Mouse (Mus musculus): ENCODE results near the gene Ndufv1.
A peak's percentile ranks its signal among the peaks of the same experiment; 100 is the strongest.
"Not testable (repeated sequence)": the region's sequence is repeated elsewhere in the genome, so short reads cannot be mapped to it uniquely, and the experiment has no call there.

The Ndufv1 gene

DNA sequence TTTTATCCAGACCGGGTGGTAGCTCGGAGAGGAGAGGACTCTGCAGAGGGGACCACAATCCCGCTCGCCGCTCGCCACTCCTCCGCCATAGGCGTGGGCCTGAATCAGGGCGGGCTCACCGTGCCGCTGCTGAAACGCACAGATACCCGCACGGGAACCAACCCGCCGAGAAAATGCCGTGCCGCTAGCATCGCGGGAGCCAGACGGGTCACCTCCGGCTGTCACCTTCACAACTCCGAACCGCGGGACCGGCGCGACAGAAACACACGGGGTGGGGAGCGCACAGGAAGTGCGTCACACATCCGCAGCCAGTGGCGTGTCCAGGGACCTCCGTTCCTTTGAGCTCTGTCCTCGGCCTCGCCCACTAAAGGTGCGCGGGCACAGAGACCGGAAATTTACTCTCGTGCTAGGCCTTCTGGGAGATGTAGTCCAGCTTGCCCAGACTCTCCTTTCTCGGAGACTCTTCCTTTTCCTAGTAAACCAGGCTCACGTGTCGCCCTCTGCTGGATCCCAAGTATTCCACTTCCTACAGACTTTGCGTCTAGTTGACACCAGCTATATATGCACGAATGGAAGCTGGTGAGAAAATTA lies at the start of gene Ndufv1:
Gene Ndufv1, minus strand, starts transcription at position 375 of the 591 bp plus-strand sequence.
- peak; percentile 95 for DNase-seq (ENCODE audit: extremely low spot score)

DNA sequence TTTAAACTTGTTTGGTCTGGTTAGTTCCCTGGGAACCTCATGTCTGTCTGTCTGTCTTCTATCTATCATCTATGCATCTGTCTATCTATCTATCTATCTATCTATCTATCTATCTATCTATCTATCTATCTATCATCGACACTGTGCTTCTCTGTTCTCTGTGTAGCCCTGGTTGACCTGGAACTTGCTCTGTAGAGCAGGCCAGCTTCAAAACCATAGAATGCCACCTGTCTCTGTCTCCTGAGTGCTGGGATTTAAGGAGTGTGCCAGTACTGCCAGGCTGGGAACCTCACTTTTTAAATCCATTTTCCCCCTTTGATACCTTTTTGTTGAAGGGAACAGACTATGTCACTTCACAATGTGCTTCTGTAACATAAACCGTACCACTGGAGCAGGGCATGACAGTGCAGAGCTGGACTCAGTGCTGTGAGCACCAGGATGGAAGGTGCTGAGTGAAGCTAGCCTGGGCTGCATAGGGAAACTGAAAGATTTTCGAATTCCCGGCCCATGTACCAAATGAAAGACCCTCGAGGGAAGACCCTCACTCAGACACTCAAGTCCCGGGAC lies 48.4 kb upstream of the Ndufv1 start:
- no peak for DNase-seq (ENCODE audit: extremely low spot score)

DNA sequence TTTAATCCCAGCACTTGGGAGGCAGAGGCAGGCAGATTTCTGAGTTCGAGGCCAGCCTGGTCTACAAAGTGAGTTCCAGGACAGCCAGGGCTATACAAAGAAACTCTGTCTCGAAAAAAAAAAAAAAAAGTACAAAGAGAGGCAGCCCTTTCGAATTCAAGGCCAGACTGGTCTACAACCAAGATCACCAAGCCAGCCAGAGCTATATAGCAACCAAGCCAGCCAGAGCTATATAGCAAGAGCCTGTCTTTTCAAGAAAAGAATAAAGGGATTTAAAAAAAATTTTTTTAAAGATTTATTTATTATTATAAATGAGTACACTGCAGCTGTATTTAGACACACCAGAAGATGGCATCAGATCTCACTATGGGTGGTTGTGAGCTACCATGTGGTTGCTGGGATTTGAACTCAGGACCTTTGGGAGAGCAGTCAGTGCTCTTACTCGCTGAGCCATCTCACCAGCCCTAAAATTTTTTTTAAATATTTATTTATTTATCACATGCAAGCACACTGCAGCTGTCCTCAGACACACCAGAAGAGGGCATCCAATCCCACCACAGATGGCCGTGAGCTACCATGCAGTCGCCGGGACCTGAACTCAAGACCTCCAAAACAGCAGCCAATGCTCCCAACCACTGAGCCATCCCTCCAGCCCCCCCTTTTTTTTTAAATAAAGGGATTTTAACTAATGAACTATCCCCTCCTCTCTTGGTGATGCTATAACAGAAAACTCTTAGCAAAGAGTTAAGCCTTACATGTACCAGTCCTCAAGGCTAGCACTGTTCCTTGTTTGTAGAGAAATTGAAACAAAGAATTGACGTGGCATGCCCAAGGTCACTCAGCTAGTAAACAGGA lies 47.7 kb upstream of the Ndufv1 start:
- DNase-seq (ENCODE audit: extremely low spot score) = not testable (repeated sequence)

DNA sequence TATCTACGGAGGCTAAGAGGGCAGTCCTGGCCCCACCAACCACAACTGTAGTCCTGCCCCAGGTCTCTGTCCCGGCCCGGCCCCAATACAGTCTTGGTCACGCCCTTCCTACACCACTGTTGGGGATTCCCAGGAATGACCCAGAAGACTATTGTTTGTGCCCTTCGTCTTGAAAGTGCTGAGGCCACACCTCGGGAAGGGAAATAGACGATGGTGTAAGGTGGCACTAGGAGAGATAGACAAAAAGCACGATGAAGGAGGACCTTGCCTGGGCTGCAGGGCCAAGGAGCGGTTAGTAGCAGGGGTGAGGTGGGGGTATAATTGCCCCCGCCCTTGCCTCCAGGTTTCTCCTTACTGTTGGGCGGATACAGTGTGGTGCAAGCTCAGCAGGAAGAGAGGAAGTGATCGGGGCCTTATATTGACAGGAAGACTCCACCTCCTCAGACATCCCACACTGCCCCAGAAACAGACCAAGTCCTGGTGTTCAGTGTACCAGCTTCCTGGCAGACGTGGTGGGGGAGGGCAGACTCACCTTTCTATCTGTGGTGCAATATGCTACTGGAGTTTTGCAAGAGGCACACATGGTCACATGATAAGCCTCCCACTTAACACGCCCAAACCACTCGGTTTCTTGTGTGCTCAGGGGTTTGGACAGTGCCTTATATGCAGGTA lies 46.6 kb upstream of the Ndufv1 start, which contains the start of gene Gstp3:
Gene Gstp3, minus strand, starts transcription at position 501 of the 672 bp plus-strand sequence.
- DNase-seq (ENCODE audit: extremely low spot score) = no peak

DNA sequence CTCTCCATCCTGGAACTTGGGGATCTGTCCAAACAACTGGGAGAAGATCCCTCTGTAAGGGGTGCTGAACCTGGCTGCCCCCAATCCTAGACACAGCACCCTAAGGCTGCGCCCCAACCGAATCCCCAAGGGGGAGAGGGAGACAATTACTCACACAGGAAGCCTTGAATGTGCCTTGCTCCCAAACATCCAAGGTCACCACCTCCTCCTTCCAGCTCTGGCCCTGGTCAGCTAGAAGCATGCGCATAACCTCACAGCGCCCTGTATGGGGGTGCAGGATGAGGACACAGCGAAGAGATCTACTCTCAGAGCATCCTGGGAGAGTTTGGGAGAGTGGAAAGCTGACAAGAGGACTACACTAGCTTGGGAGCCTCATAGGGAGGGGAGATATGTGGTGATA lies 46.0 kb upstream of the Ndufv1 start:
- no peak for DNase-seq (ENCODE audit: extremely low spot score)

DNA sequence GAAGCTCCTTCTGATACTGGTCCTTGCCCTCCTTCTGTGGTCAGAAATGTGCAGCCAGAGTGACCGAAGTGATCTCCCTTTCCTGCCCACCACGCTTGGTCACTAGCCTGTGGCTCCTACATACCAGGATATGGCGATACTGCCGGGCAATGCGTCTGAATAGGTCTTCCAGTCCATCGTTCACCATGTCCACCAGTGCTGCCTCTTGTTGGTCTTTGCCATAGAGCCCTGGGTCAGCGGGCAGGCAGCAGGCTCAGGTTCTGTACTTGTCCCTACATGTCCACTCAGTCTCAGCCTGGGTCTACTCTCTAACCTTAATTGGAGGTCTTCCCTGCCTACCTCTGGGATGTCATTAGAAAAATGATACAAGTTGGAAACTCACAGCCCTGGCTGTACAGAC lies 45.4 kb upstream of the Ndufv1 start:
- DNase-seq (ENCODE audit: extremely low spot score) = no peak

DNA sequence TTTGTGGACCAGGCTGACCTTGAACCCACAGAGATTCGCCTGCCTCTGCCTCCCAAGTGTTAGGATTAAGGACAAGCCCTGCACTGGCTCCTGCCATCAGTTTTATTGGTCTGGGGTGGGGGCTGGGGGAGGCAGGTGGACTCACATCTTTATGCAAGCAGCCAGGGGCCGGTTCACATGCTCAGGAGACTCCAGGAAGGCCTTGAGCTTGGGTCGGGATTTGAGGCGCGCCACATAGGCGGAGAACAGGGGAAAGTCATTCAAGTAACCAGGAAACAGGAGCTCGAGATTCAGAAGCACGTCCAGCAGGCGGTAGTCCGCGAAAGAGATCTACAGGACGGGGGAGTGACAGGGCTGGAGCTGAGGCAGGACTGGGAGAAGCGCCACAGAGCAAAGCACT lies 44.8 kb upstream of the Ndufv1 start:
- no peak for DNase-seq (ENCODE audit: extremely low spot score)

DNA sequence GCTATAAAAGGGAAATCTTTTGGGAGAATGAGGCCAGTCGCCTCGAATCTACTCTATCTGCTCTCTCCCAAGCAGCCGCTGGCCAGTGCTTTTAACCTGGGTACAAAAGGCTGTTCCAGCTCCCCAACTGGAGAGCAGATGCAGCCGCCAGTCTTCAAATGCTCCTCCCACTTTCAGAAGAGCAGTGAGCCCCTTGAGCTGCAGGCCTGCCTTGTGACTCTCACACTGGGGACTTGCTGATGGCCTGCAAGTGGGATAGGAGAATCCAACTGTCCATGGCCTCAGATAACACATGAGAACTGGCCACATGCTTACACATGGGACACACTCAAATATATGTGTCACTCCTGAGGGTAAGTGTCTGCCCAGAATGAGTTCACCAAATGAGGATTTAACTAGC lies 44.1 kb upstream of the Ndufv1 start:
- no peak for DNase-seq (ENCODE audit: extremely low spot score)

DNA sequence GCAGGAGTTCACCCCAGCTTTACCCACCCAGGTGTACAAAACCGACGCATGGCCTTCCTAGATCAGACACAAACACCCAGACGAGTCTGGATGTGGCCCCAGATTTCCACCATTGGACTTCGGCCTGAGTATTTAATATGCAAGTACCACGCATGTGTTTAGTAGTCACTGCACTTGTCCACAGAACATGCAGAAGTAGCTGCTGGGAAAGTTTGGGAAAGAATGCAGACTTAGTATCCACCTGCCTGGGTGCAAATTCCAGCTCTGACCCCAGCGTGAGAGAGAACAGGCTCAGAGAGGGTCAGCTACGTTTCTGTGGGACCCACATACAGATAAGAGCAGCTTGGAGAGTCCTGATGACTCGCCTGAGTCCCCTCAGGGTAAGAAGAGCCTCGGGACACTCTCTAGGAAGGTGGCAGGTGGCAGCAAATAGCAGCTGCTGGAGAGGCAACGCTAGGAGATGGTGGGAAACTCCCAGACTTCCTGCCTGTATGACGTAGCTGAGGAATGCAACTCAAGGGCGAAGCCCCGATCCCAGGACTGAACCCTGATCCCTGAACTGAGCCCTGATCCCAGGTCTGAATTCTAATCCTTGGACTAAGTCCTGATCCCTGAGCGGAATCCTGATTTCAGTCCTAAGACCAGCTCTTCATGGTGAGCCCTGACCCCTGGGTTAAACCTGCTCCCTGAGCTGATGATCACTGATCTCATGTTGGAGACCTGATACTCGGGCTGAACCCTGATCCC lies 43.5 kb upstream of the Ndufv1 start:
- DNase-seq (ENCODE audit: extremely low spot score) = no peak

DNA sequence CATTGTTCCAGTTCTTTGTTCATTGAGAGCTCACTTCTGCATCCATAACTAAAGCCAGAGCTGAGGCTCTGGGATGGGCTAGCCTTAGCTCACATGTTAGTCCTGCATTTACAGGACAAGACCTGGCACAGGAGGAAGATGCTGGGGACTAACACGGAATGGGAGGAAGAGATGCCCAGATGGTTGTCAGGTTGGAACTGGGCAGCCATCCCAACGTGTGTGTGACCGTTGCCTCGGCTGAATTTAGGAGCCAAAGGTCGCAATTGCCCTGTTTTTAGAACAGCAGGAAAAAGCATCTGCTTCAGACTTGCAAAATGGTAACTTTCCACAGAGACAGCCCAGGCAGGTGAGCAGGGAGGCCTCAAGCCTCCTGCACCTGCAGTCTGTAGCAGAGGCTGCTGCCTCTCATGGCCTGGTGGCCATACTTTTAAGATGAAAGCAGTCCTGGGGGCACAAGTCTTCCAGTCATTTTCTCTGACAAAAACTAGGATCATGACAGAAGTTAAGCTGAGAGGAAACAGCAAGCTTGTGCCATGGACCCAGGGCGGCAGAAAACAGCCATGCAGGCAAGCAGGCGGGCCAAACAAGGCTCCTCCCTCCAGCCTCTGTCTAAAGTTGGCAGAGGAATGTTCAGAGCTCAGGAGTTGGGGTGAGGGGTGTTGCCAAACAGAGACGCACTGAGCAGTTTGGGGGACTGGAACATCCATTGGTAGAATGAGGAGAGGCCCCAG lies 42.8 kb upstream of the Ndufv1 start:
- no peak for DNase-seq (ENCODE audit: extremely low spot score)

DNA sequence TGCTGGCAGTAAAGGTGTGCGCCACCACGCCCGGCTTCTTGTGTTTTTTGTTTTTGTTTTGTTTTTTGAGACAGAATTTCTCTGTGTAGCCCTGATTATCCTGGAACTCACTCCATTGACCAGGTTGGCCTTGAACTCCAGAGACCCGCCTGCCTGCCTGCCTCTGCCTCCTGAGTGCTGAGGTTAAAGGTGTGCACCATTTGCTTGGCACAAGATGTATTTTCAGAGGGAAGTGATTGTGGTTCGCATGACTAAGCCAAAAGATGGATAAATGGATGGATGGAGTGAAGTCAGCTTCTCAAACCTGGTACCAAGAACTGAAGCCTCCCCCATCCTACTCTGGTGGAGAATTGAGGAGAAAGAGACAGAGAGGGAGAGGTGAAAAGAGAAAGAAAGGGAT lies 42.0 kb upstream of the Ndufv1 start:
- DNase-seq (ENCODE audit: extremely low spot score) = no peak

DNA sequence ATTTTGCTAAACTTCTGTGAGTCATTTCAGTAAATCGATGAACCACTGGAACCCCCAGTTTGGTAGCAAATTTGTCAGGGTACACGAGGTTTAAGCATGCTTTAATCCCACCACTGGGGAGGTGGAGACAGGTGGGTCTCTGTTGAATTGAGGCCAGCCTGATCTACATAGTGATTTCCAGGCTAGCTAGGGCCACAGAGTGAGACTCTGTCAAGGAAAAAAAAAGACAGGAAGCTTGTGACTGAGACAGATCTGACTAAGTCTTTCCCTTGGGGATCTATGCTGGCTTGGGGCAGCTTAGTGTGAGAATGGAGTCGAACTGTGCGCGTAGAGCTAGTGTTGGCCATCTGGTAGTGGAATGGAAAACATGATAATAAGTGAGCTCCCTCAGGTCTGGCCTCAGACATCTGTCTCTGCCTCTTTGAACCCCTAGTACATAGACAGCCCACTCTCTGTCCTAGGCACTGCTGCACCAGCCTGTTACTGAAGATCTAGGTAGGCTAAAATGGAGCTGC lies 40.0 kb upstream of the Ndufv1 start:
- no peak for DNase-seq (ENCODE audit: extremely low spot score)

DNA sequence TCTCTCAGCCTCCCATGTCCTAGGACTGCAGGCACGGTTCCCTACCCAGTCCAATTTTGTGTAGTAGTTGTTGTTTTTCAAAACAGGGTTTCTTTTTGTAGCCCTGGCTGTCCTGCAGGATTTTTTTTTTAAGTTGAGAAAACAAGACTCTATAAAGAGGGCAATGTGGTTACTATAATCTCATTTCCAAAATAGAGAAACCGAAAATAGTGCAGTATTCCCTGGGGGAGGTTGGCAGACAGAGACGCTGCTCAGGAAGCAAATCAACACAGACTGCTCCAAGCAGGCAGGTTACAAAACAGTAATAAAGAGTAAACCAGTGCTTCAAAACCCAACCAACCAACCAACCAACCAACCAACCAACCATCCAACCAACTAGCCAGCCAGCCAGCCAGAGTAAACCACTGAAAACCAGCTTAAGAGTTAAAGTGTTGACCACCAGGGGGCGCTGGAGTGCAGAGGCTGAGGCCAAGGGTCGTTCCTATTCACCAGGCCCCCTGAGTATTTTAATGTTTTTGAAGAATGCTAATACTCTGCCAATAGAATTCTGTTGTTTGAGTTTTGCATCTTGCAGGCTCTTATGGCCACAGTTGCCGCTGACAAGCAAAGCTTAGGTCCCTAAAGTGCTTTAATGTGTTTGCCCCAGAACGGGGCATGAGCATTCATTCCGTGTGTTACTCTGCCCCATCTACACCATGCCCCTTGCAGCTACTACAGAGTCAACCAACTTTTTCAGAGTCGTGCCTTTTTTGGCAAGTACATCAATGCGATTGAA lies 39.3 kb upstream of the Ndufv1 start:
- DNase-seq (ENCODE audit: extremely low spot score) = peak; percentile 54

DNA sequence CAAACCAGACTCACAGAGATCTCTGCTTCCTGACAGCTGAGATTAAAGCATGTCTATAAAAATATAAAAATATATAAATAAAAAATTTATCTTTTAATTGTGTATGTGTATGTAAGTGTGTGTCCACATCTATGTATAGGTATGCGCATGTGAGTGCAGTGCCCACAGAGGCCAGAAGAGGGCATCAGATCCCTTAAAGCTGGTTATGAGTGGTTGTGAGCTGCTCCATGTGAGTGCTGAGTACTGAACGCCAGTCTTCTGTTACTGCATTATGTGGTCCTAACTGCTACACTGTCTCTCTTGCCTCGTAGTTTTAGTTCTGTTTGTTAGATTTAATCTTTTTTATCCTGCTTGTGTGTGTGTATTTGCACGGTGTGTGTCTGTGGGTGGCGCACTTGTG lies 38.4 kb upstream of the Ndufv1 start:
- DNase-seq (ENCODE audit: extremely low spot score) = no peak

DNA sequence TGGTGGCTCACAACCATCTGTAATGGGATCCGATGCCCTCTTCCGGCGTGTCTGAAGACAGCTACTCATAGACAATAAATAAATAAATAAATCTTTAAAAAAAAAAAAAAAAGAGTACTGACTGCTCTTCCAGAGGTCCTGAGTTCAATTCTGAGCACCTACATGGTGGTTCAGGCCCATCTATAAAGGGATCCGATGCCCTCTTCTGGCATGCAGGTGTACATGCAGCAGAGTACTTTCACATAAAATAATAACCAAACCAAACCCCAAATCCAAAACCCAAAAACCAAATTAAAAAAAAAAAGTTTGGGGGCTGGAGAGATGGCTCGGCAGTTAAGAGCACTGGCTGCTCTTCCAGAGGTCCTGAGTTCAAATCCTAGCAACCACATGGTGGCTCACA lies 36.5 kb upstream of the Ndufv1 start:
- not testable (repeated sequence) for DNase-seq (ENCODE audit: extremely low spot score)

DNA sequence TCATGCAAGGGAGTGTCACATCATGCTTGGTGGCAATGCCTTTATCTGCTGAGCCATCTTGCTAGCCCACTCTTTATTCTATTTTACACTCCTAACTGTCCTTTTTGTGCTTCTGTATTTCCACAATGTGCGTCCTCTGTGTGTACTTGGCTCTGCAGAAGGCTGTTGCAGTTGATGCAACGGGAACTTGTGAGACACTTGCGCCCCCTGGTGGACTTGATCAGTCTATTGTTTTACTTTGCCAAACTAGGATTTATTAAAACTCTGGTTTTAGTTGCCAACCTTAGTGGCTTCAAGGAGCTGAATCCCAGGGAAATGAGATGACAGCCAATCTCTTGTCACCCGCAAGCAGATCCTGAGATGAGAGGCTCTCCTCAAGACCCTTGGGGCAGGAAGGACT lies 35.3 kb upstream of the Ndufv1 start:
- peak; percentile 68 for DNase-seq (ENCODE audit: extremely low spot score)

DNA sequence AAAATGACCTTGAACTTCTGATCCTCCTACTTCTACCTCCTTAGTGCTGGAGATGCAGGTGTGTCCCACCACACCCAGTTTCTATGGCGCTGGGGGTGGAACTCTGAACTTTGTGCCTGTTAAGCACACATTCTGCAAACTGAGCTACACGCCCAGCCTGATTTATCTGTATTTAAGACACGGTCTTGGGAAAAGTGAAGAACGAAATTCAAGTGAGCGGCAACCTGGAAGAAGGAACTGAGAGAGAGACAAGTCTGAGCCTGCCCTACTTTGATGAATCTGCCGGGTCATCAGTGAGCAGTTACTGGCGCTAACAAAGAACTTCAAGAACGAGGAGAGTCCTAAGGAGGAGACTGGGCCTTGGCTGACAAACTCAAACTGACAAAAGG lies 34.3 kb upstream of the Ndufv1 start:
- no peak for DNase-seq (ENCODE audit: extremely low spot score)

DNA sequence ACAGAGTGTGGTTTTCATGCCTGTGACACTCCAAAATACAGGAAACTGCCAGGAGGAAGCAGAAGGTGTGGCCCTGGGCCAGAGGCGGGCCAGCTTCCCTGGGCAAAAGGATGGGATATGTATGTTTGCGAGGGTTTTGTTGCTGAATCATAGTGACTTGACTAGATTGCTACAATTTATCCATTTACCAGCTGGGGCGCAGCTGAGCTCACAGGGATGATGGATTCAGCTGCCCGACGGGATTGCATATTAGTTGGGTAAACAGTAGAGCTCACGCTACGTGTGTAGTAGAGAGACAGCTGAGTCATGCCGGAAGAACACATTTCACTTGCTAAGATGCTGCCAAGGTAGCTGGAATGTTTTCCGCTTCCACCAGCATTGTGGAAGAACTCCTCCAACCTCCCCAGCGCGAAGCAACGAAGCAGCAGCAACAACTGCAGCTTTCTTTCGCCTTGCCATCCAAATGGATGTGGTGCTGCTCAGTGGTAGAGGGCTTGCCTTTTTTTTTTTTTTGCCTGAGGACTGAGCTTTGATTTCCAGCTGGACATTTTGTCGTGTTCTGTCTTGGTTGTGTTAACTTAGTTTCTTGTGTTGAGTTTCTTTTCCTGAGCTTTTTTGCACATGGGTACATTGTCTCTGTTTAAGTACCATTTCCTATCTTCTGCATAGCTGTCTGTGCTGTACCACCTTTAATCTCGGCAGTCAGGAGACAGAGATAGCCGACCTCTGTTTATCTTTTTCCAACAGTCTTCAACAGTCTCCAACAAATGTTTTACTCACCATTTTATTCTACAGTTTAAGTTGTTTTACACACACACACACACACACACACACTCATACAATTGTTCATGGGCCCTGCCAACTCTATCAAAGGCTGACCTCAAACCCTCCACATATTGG lies 33.6 kb upstream of the Ndufv1 start, which contains the start of gene Gstp2:
Gene Gstp2, minus strand, starts transcription at position 58 of the 900 bp plus-strand sequence.
- DNase-seq (ENCODE audit: extremely low spot score) = no peak

DNA sequence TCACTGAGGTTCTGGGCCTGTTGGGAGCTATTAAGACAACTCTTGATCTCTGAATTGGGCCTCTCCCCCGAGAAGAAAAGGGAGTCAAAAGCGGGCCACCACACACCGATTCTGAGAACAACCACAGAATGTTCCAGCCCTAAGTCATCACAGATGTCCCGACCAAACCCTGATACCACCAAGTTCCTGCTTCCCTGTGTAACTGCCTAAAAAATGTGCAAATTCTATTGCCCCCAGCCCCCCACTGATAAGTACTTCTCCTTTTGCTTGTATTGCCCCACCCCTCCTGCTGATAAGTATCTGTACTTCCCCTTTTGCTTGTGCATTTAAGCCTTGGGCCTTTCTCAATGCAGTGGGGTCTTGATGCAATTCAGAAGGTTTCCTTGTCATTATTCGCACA lies 31.5 kb upstream of the Ndufv1 start:
- not testable (repeated sequence) for DNase-seq (ENCODE audit: extremely low spot score)

All from embryo, embryonic 9.5 days (tissue).